Mouse (Mus musculus) lung, postnatal 0 days (tissue): ENCODE data around the gene Cd81. TPM values are rescaled to one million over a fixed set of nuclear protein-coding genes. Genes with fewer than 3 reads are reported as not detected.
A peak's percentile ranks its signal among the peaks of the same experiment; 100 is the strongest.

Experiments used
- ATAC-seq: fragments of 200-750 bp; cut with Nextera tagmentation; 2 replicates; pipeline ENCODE4 v1.8.0; 2017; ENCODE audit warnings: moderate library complexity
- DNase-seq: peaks from one replicate; pipeline ENCODE4 v3.0.0-alpha.2; 2016; ENCODE audit warnings: low spot score
- H3K27ac ChIP-seq: fragments of 300-500 bp; sonication (generic); 2 replicates; pipeline ENCODE4 v1.5.1; 2014; ENCODE audit warnings: antibody characterized with exemption, mild to moderate bottlenecking, low read length, mixed read lengths
- H3K27me3 ChIP-seq: fragments of 300-500 bp; sonication (generic); replicated peaks from 2 replicates; pipeline ENCODE4 v1.6.1; 2014; ENCODE audit warnings: low read length, mixed read lengths; ENCODE audit not compliant: insufficient read depth
- H3K36me3 ChIP-seq: fragments of 300-500 bp; sonication (generic); 2 replicates; pipeline ENCODE4 v1.6.1; 2014; ENCODE audit warnings: low read length, mixed read lengths; ENCODE audit not compliant: insufficient read depth
- H3K4me1 ChIP-seq: fragments of 300-500 bp; sonication (generic); 2 replicates; pipeline ENCODE4 v1.6.1; 2014; ENCODE audit warnings: antibody characterized with exemption, low read depth, low read length, mixed read lengths; ENCODE audit not compliant: insufficient read depth
- H3K4me2 ChIP-seq: fragments of 300-500 bp; sonication (generic); replicated peaks from 2 replicates; pipeline ENCODE4 v1.6.1; 2014; ENCODE audit warnings: low read depth, mild to moderate bottlenecking, low read length, moderate library complexity, mixed read lengths
- H3K4me3 ChIP-seq: fragments of 300-500 bp; sonication (generic); 2 replicates; pipeline ENCODE4 v1.5.1; 2014; ENCODE audit warnings: low read depth, low read length
- H3K9ac ChIP-seq: fragments of 300-500 bp; sonication (generic); replicated peaks from 2 replicates; pipeline ENCODE4 v1.6.1; 2014; ENCODE audit warnings: low read depth, mild to moderate bottlenecking
- H3K9me3 ChIP-seq: fragments of 300-500 bp; sonication (generic); 2 replicates; pipeline ENCODE4 v1.6.1; 2016; ENCODE audit warnings: low read length, mixed read lengths
- CTCF ChIP-seq: IDR thresholded peaks from 2 replicates; pipeline ENCODE4 v1.5.1; 2016; ENCODE audit warnings: antibody characterized with exemption, mild to moderate bottlenecking
- EP300 ChIP-seq: IDR thresholded peaks from 2 replicates; pipeline ENCODE4 v1.6.1; 2016; ENCODE audit warnings: antibody characterized with exemption, mild to moderate bottlenecking, control low read depth
- WGBS: fragments of 180-500 bp; shearing (Covaris S2); extraction: QIAGEN DNeasy Blood & Tissue Kit; methylation state at CpG from one replicate; pipeline ENCODE4 v1.1.7; 2014; 5-methylcytosine and 5-hydroxymethylcytosine counted together
- polyA plus RNA-seq: library from polyadenylated mRNA; unstranded; fragments of >200 nt; fragmentation: Nextera tagmentation; extraction: Ambion mirVana; gene quantifications from 2 replicates; pipeline ENCODE4 v1.2.1, GENCODE M21; 2015

The Cd81 gene
- 724 and 747 TPM in 2 replicates for polyA plus RNA-seq

DNA sequence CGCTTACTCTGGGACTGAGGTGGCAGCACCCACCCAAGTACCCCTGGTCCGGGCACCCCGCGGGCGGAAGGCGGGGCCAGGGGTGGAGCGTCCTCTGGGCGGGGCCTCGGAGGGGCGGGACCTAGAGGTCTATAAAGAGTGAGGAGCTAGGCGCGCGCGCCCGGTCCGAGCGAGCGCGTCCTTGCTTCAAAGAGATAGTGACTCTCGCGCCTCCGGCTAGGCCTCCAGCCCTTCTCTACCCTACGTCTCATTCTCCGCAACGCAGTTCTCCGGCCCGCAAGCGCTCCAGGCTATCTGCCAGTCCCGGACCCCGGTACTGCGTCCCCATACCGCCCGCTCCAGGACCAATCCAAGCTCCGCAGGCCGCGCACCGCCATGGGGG lies at the start of gene Cd81:
TSS of gene Cd81 (plus strand) at position 114 of the 382 bp plus-strand sequence.
- H3K36me3 ChIP-seq: no peaks in the 10 kb centered on the region

DNA sequence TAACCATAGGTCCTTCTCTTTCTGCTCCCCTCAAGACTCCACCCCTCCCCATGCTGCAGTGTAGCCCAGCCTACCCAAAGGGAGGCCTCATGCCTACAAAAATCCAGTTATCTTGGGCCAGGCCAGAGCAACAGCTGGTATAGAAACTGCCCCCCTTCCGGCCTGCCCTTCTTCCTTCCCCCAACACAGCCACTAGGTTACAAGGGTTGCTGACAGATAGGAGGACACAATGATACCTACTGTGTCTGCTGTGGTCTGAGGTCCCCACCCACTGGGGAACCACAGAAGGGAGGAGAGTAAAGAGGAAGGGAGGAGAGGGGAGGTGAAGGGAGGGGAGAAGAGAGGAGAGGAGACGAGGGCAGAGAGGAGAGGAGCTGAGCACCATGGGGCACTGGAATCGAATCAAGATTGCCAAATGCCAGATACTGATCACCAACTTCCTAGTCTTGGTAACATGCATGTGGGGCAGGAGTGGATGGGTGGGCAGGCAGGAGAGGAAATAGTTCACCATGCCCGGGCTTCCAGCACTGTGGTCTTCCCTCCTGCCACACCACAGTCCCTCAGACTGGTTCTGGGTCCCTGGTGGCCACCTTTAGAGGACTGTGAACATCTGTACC lies 47.7 kb upstream of the Cd81 start, which contains the start of gene Tspan32:
TSS of gene Tspan32 (plus strand) at position 320 of the 617 bp plus-strand sequence.
- H3K9ac ChIP-seq: no peak within 1 kb of the TSS; the same call in 1 of the 2 replicates
- H3K4me3 ChIP-seq: no peak within 1 kb of the TSS
- no peak for DNase-seq
- peak within 1 kb of the TSS; percentile 75 for H3K27ac ChIP-seq
- no peak for ATAC-seq
- TF ChIP-seq EP300 (no peak), CTCF (no peak)
- 74% methylated on average over 4 of the region's 4 CpGs for WGBS
- no peaks in the 10 kb centered on the region for H3K36me3 ChIP-seq
- no peaks in the 10 kb centered on the region for H3K27me3 ChIP-seq
- H3K9me3 ChIP-seq: no peaks in the 10 kb centered on the region
- H3K4me1 ChIP-seq: peaks cover 22% of the 10 kb centered on the region; the same call in 1 of the 2 replicates
- H3K4me2 ChIP-seq: peak within 1 kb of the TSS; percentile 19; the same call in 1 of the 2 replicates

More for the DNA sequence above, at the start of gene Cd81:
- Histone ChIP-seq H3K4me1 (peaks cover 44% of the 10 kb centered on the region; the same call in 1 of the 2 replicates), H3K9me3 (no peaks in the 10 kb centered on the region), H3K9ac (peak within 1 kb of the TSS; percentile 88), H3K27me3 (no peaks in the 10 kb centered on the region), H3K4me3 (peak within 1 kb of the TSS; percentile 90), H3K27ac (peak within 1 kb of the TSS; percentile 94), H3K4me2 (peak within 1 kb of the TSS; percentile 86)
- DNase-seq: peak; percentile 87
- TF ChIP-seq EP300 (no peak), CTCF (no peak)
- peak; percentile 79 for ATAC-seq
- WGBS: under 1% methylated on average over 32 of the region's 37 CpGs

DNA sequence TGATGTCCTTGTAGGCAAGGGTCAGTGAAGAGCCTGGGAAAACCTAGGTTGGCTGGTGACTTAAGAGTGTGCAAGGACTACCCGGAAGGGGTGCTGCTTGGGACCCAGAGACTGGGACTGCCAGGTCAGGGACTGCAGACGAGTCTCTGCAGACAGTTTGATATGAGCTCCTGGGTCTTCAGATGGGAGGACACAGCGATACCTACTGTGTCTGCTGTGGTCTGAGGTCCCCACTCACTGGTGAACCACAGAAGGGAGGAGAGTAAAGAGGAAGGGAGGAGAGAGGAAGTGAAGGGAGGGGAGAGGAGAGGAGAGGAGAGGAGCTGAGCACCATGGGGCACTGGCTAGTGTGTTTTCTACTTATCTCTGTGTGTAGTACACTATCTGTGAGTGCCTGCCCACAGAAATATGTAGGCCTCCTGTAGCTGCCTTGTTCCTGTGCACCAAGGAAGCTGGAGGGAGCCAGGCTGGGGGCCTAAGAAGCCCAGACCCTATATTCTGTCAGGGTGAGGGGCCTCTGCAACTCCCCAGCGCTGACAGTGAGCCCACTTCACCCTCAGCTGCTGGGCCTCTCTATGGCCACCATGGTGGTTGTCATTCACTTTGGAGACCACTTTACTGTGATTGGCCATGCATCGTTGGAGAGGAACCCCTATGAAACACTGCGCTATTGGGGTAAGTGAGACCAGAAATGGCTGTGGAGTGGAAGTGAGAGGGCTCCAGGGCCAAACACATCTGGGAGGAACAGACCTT lies 47.0 kb upstream of the Cd81 start:
- peak; percentile 25 for DNase-seq
- Histone ChIP-seq H3K9ac (peak overlapping the region; percentile 26; the same call in 1 of the 2 replicates), H3K36me3 (no peaks in the 10 kb centered on the region), H3K4me3 (no peak overlapping the region), H3K4me1 (peaks cover 22% of the 10 kb centered on the region; the same call in 1 of the 2 replicates), H3K27ac (peak overlapping the region; percentile 75), H3K27me3 (no peaks in the 10 kb centered on the region), H3K9me3 (no peaks in the 10 kb centered on the region), H3K4me2 (peak overlapping the region; percentile 19; the same call in 1 of the 2 replicates)
- TF ChIP-seq CTCF (no peak), EP300 (no peak)
- ATAC-seq: no peak
- WGBS: 75% methylated on average over 6 of the region's 6 CpGs

DNA sequence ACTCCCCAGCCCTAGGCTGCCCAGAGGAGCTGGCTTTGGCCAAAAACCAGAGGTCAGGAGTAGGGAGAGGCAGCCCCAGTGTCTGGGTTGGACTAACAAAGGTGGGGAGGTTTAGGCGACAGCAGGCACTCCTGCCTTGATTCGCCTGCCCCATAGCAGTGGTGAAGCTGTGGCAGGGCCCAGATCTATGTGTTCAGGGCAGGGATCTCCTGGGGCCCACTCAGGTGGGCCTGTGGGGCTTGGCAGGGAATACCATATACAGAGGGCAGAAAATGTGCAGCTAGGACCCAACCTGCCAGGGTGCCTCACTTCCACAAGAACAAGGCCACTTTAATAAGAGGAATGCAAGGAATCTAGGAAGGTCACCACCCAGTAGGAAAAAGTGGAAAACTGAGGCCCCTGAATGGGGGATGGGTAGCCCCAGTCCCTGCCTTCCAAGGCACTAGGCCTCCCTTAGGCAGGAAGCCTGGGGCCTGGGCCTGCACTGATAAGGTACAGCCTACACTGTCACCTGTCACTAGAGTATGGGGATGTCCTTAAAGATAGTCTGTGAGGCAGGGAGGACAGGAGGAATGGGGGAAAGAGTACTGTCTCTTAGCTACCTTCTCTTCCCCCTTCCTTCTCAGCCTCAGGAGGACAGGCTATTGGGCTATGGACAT lies 46.3 kb upstream of the Cd81 start:
- no peaks in the 10 kb centered on the region for H3K9me3 ChIP-seq
- no peaks in the 10 kb centered on the region for H3K36me3 ChIP-seq
- TF ChIP-seq EP300 (peak; percentile 39; the same call in 1 of the 2 replicates), CTCF (no peak)
- no peaks in the 10 kb centered on the region for H3K27me3 ChIP-seq
- no peak overlapping the region for H3K4me3 ChIP-seq
- peaks cover 22% of the 10 kb centered on the region; the same call in 1 of the 2 replicates for H3K4me1 ChIP-seq
- DNase-seq (peak; percentile 23), ATAC-seq (no peak; the same call in 1 of the 2 replicates)
- H3K9ac ChIP-seq: peak overlapping the region; percentile 26; the same call in 1 of the 2 replicates
- H3K4me2 ChIP-seq: 0 out of 2 replicates have a peak overlapping the region, but pooled peaks have one; percentile 19
- H3K27ac ChIP-seq: peak overlapping the region; percentile 75
- WGBS: 89% methylated on average over 2 of the region's 2 CpGs

DNA sequence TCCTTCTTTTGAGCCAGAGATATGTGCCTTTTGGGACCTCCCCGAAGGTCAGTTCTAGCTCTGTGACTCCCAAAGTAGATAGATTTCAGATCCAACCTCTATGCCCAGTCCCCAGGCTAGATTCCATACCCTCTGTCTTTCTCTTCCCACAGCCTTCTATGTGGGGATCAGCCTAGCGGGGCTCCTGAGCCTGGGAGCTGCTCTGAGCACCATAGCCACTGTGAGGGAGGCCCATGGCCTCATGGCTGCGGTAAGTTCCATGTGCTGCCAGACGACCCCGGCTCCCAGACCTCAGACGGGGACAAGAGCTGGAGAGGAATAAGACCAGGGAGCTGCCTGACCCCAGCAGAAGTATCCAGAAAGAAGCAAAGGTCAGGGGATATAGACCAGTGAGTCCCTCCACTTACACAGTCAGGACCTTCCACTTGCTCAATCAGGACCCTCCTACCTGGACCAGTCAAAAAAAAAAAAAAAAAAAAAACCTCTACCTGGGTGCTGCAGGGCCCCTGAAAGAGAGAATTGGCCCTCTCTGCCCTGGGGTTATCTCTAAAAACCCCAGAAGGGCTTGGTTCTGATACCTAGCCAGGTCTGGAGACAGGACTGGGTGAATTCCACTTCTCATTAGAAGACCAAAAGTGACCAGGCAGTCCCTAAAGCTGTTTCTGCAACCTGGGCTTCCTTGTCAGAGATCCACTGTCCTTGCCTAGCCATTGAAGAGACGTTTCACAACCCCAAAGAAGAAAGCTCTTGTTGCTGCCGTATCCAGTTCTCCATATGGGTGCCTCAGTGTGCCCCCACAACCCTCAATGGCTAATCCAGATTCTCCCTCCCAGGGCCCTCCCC lies 45.6 kb upstream of the Cd81 start:
- WGBS: 75% methylated on average over 8 of the region's 8 CpGs
- Histone ChIP-seq H3K4me1 (peaks cover 22% of the 10 kb centered on the region; the same call in 1 of the 2 replicates), H3K4me3 (no peak overlapping the region), H3K9me3 (no peaks in the 10 kb centered on the region), H3K27me3 (no peaks in the 10 kb centered on the region), H3K4me2 (no peak overlapping the region), H3K9ac (0 out of 2 replicates have a peak overlapping the region, but pooled peaks have one; percentile 26), H3K36me3 (no peaks in the 10 kb centered on the region), H3K27ac (peak overlapping the region; percentile 75)
- TF ChIP-seq CTCF: no peak
- peak; percentile 14 for DNase-seq
- no peak for ATAC-seq
